Mouse (Mus musculus): ENCODE data around the gene Gm17087.
A peak's percentile ranks its signal among the peaks of the same experiment; 100 is the strongest.

GRCm38 (mm10) chr17:8613882-8614551 is 47.3 kb upstream of the Gm17087 start:
- TF ChIP-seq GABPA (IDR thresholded peaks at IDR 0.05; ENCODE audit: low read depth, low read length) (no peak), EP300 (IDR thresholded peaks at IDR 0.05; ENCODE audit: low read depth in 1 of 2, low read length in 2 of 2) (no peak), MAX (IDR thresholded peaks at IDR 0.05; ENCODE audit: low read length) (no peak), ZNF384 (IDR thresholded peaks at IDR 0.05; ENCODE audit: low read depth, low read length) (peak; percentile 56)

All from MEL (cell line).